Mouse (Mus musculus) spleen, postnatal 10 days (tissue): ENCODE results near the gene Gm7073.

Experiments
- DNase-seq, 2 experiments: peaks; one replicate each; pipeline ENCODE4 v3.0.0; 2021 to 2022; ENCODE audit warnings: low spot score in 2 of 2

Gene Gm7073

GRCm38 (mm10) chrX:60539149-60539548 lies at the start of gene Gm7073:
Gm7073 (minus strand) TSS chrX:60539249.
- DNase-seq = no peak

- no peak for DNase-seq
These were observed 31.5 kb upstream of the Gm7073 start for GRCm38 (mm10) chrX:60570539-60570938.

DNA sequence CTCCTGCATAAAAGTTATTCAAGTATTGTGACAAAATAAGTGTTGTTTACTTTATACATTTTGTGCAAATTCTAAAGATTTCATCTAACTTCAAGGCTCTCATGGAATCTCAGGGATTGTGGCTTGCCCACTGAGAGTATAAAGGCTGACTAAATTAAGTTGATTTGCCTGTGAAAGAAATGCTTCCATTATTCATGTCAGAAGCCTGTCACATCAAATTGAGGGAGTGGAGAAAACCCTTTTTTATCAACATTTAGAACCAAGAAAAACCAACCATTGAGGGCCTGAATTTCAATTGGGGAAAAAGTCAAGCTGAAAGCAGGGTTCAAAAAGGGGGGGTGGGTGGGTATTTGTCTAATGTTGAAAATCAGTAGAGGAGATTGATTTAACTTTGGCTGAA lies 30.0 kb upstream of the Gm7073 start:
- no peak for DNase-seq

DNA sequence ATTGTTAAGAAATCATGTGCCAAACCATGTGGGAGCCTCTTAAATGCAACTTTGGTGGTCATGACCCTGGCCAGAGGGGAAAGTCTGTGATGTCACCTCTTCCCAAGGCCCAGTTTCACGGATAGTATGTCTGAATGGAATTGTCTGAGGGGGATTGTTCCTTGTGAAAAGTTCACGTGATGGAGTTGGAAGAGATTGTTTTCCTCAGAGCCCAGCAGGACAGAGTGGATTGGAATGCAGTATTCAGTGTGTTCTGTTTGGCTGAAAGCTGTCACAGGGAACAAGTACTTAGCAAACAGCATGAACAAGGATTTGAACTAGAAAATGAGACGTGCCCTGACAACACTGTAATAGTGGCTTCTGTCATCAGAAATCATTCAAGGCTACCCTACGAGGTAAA lies 16.2 kb upstream of the Gm7073 start:
- DNase-seq = no peak

DNA sequence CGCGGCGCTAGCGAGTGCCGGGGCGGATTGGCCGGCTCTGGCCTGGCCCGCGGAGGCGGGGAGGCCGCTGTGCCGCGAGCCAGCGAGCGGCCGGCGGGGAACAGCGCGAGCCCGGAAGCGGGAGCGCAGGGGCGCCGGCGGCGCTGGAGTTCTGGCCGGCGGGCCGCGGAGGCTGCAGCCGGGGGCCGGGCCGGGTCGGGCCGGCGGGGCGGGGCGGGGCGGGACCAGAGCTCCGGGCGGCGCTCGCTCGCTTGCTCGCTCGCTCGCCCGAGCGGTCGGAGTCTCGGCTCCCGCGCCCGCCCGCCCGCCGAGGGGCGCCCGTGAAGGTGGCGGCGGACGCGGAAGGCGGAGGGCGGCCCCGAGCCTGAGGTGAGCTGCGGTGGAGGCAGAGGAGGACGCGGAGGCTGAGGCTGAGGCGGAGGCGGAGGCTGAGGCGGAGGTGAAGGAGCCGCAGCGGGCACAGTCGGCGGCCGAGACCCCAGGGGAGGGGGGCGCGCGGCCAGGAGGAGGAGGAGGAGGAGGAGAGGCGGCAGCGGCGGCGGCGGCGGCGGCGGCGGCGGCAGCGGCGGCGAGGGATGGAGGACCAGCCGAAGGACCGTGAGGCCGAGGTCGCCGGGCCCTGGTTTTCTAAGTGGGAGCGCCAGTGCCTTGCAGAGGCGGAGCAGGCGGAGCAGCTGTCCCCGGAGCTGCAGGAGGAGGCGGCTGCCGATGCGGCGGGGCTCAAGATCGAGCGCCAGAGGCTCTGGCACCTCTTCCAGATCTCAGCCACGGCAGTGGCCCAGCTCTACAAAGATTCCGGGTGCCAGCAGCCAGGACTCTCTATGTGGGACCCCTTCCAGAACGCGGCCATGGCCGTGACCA lies 8.6 kb upstream of the Gm7073 start:
- peak in 1 of 2 experiments; percentile 8 for DNase-seq

GRCm38 (mm10) chrX:60547098-60547443 lies 8.0 kb upstream of the Gm7073 start:
- no peak for DNase-seq

DNA sequence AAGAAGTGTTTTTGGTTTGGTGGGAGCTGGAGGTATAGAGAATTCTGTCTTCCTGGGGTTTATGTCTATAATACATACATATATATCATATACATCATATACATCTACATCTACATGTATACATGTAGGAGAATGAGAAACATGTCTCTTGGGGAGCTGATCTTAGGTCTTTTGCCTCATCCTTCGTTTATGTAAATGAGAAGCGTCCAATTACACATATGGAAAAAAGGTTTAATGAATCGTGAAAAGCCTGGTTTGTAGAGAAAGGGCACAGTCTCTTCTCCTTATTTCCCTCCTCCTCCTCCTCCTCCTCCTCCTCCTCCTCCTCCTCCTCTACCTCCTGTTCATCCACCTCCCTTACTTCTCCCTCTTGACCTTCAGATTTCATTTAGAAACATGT lies 6.9 kb upstream of the Gm7073 start:
- DNase-seq = no peak

DNA sequence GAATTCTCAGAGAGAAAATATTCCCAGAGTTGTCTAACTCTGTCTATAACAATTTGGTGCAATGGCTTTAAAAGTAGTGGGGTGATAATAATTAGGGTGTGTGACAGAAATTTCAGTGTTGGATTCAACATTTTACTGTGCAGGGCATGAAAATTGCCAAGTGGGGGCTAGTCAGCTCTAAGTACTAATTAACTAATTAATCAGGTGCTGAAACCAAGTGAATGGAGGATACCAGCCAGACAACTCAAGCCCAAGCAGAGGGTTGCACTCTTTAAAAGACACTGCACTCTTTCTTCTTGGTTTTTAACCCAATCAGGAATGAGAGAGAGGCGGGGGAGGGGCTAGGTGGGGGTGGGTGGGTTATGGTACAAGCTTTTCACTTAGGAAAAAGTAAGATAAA lies 6.4 kb upstream of the Gm7073 start:
- DNase-seq = no peak

- no peak for DNase-seq
These were observed 5.0 kb upstream of the Gm7073 start for GRCm38 (mm10) chrX:60544098-60544497.

DNA sequence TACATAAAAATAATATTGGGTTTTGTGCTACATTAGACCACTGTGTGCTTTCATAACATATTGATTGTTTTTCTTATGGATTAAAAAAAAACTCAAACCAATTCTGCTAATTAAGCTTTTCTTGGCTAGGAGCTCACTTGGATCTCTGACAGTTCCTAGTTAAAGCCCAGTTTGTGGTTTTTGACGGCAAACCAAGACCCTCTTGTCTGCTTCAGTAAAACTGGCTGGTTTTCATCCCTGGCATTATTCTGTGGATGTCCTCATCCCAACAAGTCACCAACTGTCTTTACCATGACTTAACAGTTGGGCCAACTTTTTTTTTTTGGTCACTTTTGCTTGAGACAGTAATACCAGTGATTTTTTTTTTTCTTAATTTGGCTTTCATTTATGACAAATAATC lies 3.9 kb upstream of the Gm7073 start:
- no peak for DNase-seq

- DNase-seq = peak in 1 of 2 experiments; percentile 8
These were observed 35.1 kb downstream of the Gm7073 start for GRCm38 (mm10) chrX:60503995-60504394.

DNA sequence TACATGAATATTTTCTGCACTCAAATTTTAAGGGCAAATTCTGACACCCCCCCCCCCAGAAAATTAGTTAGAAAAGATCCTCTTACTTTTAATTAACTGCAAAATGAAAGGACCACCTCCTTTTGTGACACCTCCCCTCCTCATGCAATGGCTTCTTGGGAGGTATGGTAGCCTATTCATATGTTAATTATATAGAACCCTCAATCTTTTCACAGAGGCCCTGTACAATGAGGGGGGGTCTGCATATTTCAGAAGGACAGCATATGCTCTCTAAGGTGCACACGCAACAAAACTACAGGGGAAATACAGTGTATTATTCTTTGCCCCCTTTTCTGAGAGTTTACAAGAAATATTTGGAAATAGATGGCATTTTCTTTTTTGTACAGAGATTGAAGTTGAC lies 41.3 kb downstream of the Gm7073 start:
- no peak for DNase-seq

GRCm38 (mm10) chrX:60495308-60495707 lies 43.7 kb downstream of the Gm7073 start:
- no peak for DNase-seq

DNA sequence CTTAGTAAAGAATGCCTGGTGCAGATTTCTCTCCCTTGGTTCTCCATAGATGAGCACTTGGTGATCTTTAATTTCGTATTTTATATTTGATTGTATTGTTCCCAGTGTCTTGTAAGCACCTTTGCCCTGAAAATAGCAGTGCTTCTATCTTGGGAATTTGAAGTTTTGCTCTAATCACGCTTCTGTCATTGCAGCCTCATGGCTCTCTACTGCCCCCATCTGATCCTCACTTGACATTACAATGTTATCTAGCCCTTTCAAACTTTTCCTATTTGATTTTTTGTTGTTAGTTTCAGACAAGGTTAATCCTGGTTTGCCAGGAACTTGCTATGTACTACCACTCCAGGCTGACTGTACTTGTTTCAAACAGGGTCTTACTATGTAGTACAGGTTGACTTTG lies 75.3 kb downstream of the Gm7073 start:
- DNase-seq = no peak

DNA sequence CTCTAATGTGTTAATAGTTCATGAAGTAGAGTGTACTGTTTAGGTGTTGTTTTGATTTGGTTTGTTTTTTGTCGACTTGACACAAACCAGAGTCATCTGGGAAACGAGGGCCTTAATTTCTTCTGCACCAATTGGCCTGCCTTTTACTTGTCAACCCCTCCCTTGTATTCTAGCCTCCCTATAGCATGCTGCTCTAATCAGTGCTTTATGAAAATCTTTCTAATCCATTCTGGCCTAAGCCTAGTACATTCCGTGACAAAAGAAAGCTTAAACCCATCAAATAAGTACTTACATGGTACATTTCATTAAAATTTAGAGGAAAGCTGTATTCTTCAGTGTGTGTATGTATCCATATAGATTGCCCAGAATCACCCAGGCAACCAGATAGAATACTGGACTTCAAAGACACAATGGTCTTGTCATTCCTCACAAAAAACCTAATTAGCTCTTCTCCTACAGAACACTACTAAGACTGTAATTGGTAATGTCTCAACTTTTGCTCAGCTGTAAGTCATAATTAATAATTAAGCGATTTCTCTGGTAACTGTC lies 124.4 kb downstream of the Gm7073 start:
- no peak for DNase-seq

DNA sequence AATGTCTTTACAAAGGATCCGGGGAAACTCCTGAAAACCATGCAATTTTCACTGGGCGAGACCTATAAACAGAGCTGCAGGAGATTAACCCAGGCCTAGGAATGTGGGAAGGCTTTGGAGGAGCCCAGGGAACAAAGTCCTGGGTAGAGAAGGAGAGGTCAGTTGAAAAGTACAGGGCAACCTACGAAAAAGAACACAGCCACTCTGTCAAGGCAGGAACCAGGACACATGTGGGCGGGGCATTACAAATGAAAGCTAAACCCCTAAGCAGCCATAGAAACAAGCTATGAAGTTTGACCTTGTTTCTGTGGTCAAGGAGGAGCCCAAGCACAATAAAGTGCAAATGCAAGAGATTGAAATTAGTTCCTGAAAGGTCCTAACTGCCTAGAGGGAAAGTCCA lies 133.4 kb downstream of the Gm7073 start:
- no peak for DNase-seq

GRCm38 (mm10) chrX:60404668-60405044 lies 134.4 kb downstream of the Gm7073 start:
- peak in 1 of 2 experiments; percentile 89 for DNase-seq

DNA sequence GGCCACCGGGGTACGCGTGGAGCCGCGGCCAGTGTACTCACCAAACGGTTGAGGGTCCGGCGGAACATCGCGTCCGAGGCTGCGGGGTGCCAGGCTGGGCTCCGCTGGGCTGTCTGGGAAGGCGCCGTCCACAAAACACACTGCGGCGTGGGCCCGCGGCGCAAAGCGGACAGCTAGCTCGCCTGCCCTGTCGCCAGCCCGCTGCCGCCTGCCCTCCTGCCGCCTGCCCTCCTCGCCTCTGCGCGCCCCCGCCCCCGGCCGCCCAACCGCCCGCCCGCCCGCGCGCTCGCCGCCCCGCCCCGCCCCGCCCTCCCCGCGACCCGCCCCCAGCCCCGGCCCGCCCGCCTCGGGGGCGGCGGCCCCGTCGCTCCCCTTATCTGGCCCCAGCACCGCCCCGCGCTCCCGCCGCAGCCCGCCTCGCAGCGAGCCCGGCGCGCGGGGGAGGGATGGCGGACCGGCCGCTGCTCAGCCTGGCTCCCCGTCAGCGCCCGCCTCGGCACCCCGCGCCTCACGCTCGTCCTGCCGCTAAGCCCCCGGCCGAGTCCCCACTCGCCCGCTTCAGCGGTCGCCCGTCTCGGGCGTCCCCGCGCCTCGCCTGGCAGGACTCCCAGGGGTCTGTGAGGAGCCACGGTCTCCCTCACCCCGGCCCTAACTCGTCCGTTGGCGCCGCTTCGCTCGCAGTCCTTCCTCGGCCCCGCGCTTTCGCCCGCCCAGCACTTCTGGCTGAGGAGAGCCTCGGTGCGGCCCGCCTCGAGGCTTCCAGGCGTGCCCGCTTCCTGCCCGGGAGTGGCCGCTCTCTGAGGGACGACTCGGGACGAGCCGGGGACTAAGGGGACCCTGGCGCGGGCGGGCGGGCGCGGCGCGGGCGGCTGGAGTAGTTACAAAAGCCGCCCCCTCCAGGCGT lies 135.0 kb downstream of the Gm7073 start:
- DNase-seq = peak; percentile 68 to 75

DNA sequence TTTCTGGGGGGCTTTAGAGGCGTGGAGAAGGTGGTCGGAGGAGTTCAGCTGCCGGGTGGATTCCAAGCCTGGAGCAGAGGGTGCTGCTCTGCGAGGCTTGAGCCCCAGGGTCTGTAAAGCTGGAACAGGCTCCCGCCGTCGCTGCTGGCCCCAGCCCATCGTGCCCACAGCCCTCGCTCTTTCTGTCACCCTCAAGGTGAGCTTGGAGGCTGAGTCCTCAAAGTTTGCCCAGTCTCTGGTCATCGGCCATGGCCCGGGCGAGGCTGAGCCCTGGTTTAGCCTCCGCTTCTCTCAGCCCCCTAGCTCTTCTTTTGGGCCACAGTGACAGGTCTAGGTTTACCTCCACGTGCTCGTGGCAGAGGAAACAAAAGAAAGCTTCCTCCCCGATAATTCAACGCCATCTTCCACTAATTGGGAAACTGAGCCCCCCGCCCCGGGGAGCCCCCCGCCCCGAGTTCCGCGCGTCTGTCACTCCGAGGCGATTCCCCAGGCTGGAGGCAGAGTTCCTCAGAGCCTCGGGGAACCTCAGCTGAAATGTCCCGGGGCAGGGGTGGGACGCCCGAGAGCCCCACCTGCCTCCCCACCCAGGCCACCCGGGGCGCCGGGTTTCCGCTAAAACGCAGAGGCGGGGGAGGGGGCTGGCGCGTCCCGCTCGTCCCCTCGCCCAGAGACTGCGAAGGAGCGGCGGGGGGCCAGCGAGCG lies 135.8 kb downstream of the Gm7073 start:
- peak; percentile 44 to 46 for DNase-seq

GRCm38 (mm10) chrX:60394292-60394691 lies 144.8 kb downstream of the Gm7073 start:
- DNase-seq = no peak

- no peak for DNase-seq
These were observed 152.2 kb downstream of the Gm7073 start for GRCm38 (mm10) chrX:60386852-60387251.
